Mouse (Mus musculus) midbrain, embryonic 11.5 days (tissue): ENCODE data around the gene Tmem150c. TPM values are rescaled to one million over a fixed set of nuclear protein-coding genes. Genes with fewer than 3 reads are reported as not detected.

Source experiments
- ATAC-seq: fragments of 200-750 bp; cut with Nextera tagmentation; 2 replicates; pipeline ENCODE4 v1.8.0; 2017; ENCODE audit warnings: moderate TSS enrichment, moderate library complexity; ENCODE audit not compliant: low FRiP score
- DNase-seq: peaks from one replicate; pipeline ENCODE4 v3.0.0; 2015; ENCODE audit warnings: low spot score; ENCODE audit errors: missing footprints
- H3K27ac ChIP-seq: fragments of 300-500 bp; sonication (generic); 2 replicates; pipeline ENCODE4 v1.5.1; 2014; ENCODE audit warnings: low read depth, low read length
- H3K27me3 ChIP-seq: fragments of 300-500 bp; sonication (generic); 2 replicates; pipeline ENCODE4 v1.6.1; 2014; ENCODE audit warnings: mild to moderate bottlenecking, low read length, moderate library complexity, mixed read lengths; ENCODE audit not compliant: control insufficient read depth, insufficient read depth
- H3K36me3 ChIP-seq: fragments of 300-500 bp; sonication (generic); 2 replicates; pipeline ENCODE4 v1.6.1; 2014; ENCODE audit warnings: mild to moderate bottlenecking, low read length, moderate library complexity, mixed read lengths; ENCODE audit not compliant: control insufficient read depth, insufficient read depth
- H3K4me1 ChIP-seq: fragments of 300-500 bp; sonication (generic); 2 replicates; pipeline ENCODE4 v1.6.1; 2014; ENCODE audit warnings: low read length; ENCODE audit not compliant: control insufficient read depth, insufficient read depth
- H3K4me2 ChIP-seq: fragments of 300-500 bp; sonication (generic); 2 replicates; pipeline ENCODE4 v1.6.1; 2014; ENCODE audit warnings: mild to moderate bottlenecking, moderate library complexity
- H3K4me3 ChIP-seq: fragments of 300-500 bp; sonication (generic); 2 replicates; pipeline ENCODE4 v1.5.1; 2014; ENCODE audit warnings: low read depth, low read length
- H3K9ac ChIP-seq: fragments of 300-500 bp; sonication (generic); 2 replicates; pipeline ENCODE4 v1.6.1; 2014; ENCODE audit warnings: low read length
- H3K9me3 ChIP-seq: fragments of 300-500 bp; sonication (generic); 2 replicates; pipeline ENCODE4 v1.6.1; 2016; ENCODE audit warnings: low read length; ENCODE audit not compliant: control insufficient read depth
- WGBS: fragments of 180-500 bp; shearing (Covaris S2); extraction: QIAGEN DNeasy Blood & Tissue Kit; methylation state at CpG from one replicate; pipeline ENCODE4 v1.1.7; 2014; 5-methylcytosine and 5-hydroxymethylcytosine counted together
- polyA plus RNA-seq: library from polyadenylated mRNA; unstranded; fragments of >200 nt; fragmentation: Nextera tagmentation; extraction: Ambion mirVana; gene quantifications from 2 replicates; pipeline ENCODE4 v1.2.1, GENCODE M21; 2014

The Tmem150c gene
- polyA plus RNA-seq, 1 experiment from 2014 or later = 3.0 TPM

- peaks cover 14% of the 10 kb centered on the region for H3K4me1 ChIP-seq
- ATAC-seq = no peak
- 73% methylated on average over 9 of the region's 9 CpGs for WGBS
These were observed 36.8 kb upstream of the Tmem150c start for GRCm38 (mm10) chr5:100196397-100196796.

GRCm38 (mm10) chr5:100191438-100192190 lies 32.0 kb upstream of the Tmem150c start:
- no peak for ATAC-seq
- Histone ChIP-seq H3K4me1 (no peaks in the 10 kb centered on the region), H3K9me3 (no peaks in the 10 kb centered on the region), H3K4me2 (no peak overlapping the region), H3K36me3 (no peaks in the 10 kb centered on the region), H3K4me3 (no peak overlapping the region), H3K9ac (no peak overlapping the region), H3K27me3 (no peaks in the 10 kb centered on the region), H3K27ac (no peak overlapping the region)
- 92% methylated on average over 14 of the region's 14 CpGs for WGBS
- DNase-seq = no peak

More at GRCm38 (mm10) chr5:100196397-100196796, 36.8 kb upstream of the Tmem150c start:
- Histone ChIP-seq H3K4me2 (no peak overlapping the region), H3K27me3 (no peaks in the 10 kb centered on the region), H3K9me3 (no peaks in the 10 kb centered on the region), H3K4me3 (no peak overlapping the region), H3K36me3 (no peaks in the 10 kb centered on the region), H3K9ac (no peak overlapping the region), H3K27ac (no peak overlapping the region)
- no peak for DNase-seq

- Histone ChIP-seq H3K27me3 (no peaks in the 10 kb centered on the region), H3K4me1 (no peaks in the 10 kb centered on the region), H3K9ac (no peak overlapping the region), H3K4me2 (no peak overlapping the region), H3K9me3 (no peaks in the 10 kb centered on the region), H3K4me3 (no peak overlapping the region), H3K27ac (no peak overlapping the region), H3K36me3 (no peaks in the 10 kb centered on the region)
- no peak for ATAC-seq
- no peak for DNase-seq
- whole genome bisulfite sequencing = 93% methylated on average over 3 of the region's 3 CpGs
These were observed 27.7 kb upstream of the Tmem150c start for GRCm38 (mm10) chr5:100187035-100187901.

GRCm38 (mm10) chr5:100186618-100187017 lies 27.0 kb upstream of the Tmem150c start:
- Histone ChIP-seq H3K27ac (no peak overlapping the region), H3K9ac (no peak overlapping the region), H3K27me3 (no peaks in the 10 kb centered on the region), H3K4me2 (no peak overlapping the region), H3K4me1 (no peaks in the 10 kb centered on the region), H3K36me3 (no peaks in the 10 kb centered on the region), H3K4me3 (no peak overlapping the region), H3K9me3 (no peaks in the 10 kb centered on the region)
- ATAC-seq (no peak), DNase-seq (no peak)
- 78% methylated on average over 7 of the region's 7 CpGs for WGBS

- Histone ChIP-seq H3K36me3 (no peaks in the 10 kb centered on the region), H3K9ac (no peak overlapping the region), H3K27ac (no peak overlapping the region), H3K4me3 (no peak overlapping the region), H3K27me3 (no peaks in the 10 kb centered on the region), H3K4me1 (no peaks in the 10 kb centered on the region), H3K4me2 (no peak overlapping the region), H3K9me3 (no peaks in the 10 kb centered on the region)
- WGBS = 26% methylated on average over 7 of the region's 7 CpGs
- no peak for DNase-seq
- no peak for ATAC-seq
These were observed 26.3 kb upstream of the Tmem150c start for GRCm38 (mm10) chr5:100185895-100186294.

- no peak overlapping the region for H3K4me2 ChIP-seq
- H3K36me3 ChIP-seq = no peaks in the 10 kb centered on the region
- DNase-seq (no peak), ATAC-seq (no peak)
- H3K4me3 ChIP-seq = no peak overlapping the region
- no peak overlapping the region for H3K9ac ChIP-seq
- H3K9me3 ChIP-seq = no peaks in the 10 kb centered on the region
- no peak overlapping the region for H3K27ac ChIP-seq
- no peaks in the 10 kb centered on the region for H3K4me1 ChIP-seq
- H3K27me3 ChIP-seq = peaks cover 3% of the 10 kb centered on the region; the same call in 1 of the 2 replicates
- WGBS = 28% methylated on average over 1 of the region's 1 CpGs
These were observed 21.4 kb upstream of the Tmem150c start for GRCm38 (mm10) chr5:100181011-100181410.

GRCm38 (mm10) chr5:100178781-100179165 lies 19.2 kb upstream of the Tmem150c start:
- Histone ChIP-seq H3K9ac (no peak overlapping the region), H3K4me2 (no peak overlapping the region)
- WGBS = 65% methylated on average over 2 of the region's 2 CpGs

GRCm38 (mm10) chr5:100178122-100178780 lies 18.6 kb upstream of the Tmem150c start:
- Histone ChIP-seq H3K27ac (no peak overlapping the region), H3K27me3 (peaks cover 3% of the 10 kb centered on the region; the same call in 1 of the 2 replicates), H3K9me3 (no peaks in the 10 kb centered on the region), H3K4me2 (no peak overlapping the region), H3K4me3 (no peak overlapping the region), H3K4me1 (no peaks in the 10 kb centered on the region), H3K9ac (no peak overlapping the region), H3K36me3 (no peaks in the 10 kb centered on the region)
- no peak for ATAC-seq
- DNase-seq = no peak
- 84% methylated on average over 4 of the region's 4 CpGs for WGBS

More at GRCm38 (mm10) chr5:100178781-100179165, 19.2 kb upstream of the Tmem150c start:
- DNase-seq = no peak
- H3K4me1 ChIP-seq = no peaks in the 10 kb centered on the region
- peaks cover 3% of the 10 kb centered on the region; the same call in 1 of the 2 replicates for H3K27me3 ChIP-seq
- H3K36me3 ChIP-seq = no peaks in the 10 kb centered on the region
- no peak overlapping the region for H3K4me3 ChIP-seq
- H3K9me3 ChIP-seq = no peaks in the 10 kb centered on the region
- no peak for ATAC-seq
- H3K27ac ChIP-seq = no peak overlapping the region
